Mouse (Mus musculus) urinary bladder, adult 2 months (tissue): Measurements from ENCODE around the gene Tcf7l2. TPM values are rescaled to one million over a fixed set of nuclear protein-coding genes. Genes with fewer than 3 reads are reported as not detected.
A peak's percentile ranks its signal among the peaks of the same experiment; 100 is the strongest.

ENCODE experiments used
- DNase-seq: peaks from one replicate; pipeline ENCODE4 v3.0.0; 2022; ENCODE audit warnings: low spot score
- polyA plus RNA-seq: library from polyadenylated mRNA; depleted of rRNA; stranded (reverse); fragments of >200 nt; gene quantifications from 2 replicates; pipeline ENCODE4 v1.2.3, GENCODE M21; 2012

Gene Tcf7l2
- polyA plus RNA-seq, 1 experiment: 15.7 TPM

DNA sequence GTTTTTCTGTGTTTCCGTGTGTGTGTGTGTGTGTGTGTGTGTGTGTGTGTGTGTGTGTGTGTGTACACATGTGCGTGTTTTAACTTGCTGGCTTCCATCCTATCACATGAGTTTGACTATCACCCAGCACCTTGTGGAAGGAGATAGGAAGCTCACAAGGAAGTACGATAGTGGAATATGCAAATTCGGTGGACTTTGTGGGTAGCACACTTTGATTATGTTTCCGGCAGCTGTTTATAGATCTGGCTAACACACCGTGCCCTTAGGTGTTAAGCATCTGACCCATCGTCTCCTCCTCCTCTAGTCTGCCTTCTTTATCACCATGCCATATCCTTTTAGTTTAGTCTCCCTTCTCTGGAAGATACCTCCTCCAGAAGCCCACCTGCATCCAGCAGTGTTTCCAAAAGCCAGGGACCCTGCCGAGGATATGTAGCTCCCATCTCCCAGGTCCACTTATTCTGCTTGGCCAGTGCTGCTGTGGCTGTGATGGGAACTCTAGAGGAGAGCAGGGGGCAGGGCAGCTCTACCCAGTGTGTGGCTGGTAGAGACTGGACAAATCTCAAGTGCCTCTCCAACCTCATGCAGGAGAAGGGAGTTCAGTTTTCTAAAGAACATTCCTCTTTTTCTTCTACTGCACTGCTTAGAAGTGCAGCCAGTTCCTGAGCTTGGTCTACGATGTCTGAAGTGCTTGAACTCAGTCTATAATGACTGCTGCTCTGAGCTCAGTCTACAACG, 118.6 kb downstream of the Tcf7l2 start:
- no peak for DNase-seq

DNA sequence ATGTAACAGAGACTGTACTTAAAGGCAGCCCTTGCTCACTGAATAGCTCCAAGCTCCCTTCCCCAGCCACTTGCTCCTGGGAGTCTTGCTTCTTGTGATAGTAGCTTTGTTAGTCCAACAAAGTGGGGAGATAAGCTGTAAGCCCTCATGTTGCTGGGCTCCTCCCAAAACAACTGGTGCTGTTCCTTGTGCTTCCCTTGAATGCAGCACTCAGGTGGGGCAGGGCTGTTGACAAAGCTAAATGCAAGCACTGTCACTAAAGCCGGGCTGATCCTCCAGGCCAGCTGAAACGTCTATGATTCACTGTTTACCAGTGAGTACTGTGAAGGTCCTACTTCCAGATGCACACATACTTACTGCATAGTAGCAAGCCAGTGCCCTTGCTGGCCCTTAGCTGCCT, 120.1 kb downstream of the Tcf7l2 start:
- DNase-seq: no peak

DNA sequence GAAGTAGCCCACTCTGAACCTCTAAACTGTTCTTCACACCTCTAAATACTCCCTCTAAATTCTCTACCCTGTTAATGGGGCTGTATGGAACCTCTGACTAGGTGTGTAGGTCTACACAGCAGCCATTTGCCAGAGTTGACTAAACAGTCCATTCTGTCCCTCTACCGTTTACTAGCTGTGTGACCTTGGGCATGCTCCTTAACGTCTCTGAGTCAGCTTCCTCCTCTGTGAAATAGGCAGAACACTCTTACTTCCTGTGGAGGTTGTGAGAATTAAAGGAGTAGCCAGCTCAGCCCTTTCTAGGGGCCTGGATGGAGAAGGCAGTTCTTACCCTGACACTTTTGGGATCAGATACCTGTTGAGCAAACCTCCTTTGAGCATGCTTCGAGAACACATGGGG, 120.9 kb downstream of the Tcf7l2 start:
- no peak for DNase-seq

DNA sequence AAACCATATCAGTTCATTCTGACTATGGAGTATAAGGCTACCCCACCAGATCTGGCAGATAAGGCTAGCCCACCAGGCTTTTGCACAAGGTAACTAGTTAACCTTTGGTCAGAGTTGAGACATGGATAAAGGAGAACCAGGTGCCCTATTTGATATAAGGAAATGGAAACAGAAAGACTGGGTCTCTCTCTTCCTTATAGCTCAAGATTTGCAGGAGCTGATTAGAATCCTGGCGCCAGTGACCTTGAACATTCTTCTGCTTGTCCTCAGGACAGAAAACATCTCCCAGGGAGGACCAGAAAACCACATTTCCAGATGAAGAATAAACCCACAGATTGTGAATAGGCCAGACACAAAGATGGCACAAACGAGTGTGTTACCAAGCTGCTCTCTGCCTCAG, 123.4 kb downstream of the Tcf7l2 start:
- no peak for DNase-seq

DNA sequence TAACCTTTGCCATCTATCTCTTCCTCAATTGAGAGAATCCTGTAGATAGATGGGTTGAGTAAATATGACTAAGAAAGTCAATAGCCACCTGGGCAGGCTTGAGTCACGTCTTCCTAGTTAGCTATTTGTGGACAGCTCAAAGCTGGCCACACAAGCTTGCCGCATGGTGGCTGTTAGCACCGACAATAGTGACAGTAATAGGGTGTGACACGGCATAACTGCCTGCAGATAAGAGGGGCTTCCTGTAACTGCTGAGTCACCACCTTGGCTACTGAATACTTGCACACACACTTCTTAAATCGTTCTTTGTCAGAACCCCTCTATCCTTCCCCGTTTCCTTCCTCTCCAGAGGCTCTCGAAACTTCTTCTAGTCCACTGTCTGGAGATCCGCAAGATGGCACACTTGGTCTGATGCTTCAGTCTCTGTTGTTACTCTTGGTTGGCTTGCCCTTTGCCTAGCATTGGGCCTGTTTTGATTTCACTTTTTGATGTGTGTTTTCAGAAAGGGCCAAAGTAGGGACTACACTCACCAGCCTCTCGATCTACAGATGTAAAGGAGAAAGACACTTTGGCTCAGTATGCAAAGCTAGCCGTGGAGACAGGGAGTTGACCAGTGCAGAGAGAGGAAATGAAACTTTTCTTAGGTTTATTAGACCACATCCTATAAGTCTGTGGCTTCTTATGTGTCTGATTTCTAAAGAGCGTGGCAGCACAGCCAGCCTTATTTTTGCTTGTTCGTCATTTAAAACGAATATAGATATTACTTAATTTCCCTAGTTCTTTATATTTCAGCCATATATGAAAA, 124.4 kb downstream of the Tcf7l2 start:
- DNase-seq: no peak

DNA sequence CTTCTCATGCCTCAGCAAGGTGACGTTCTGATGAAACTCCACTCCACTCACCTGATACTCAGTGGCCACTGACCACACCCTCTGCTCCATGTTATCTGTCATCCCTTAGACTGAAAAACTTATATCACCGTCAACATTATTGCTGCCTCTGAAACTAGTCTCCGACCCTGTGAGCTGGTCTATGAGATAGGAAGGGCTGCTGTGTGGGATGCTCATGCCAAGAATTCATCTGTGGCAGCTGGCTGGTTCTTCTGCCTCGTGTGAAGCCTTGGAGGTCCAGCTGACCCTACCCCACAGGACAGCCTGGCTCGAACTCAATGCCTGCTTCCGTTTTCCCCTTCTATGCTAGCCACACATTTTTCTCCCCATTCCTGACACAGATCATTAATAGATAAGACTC, 125.6 kb downstream of the Tcf7l2 start:
- no peak for DNase-seq

DNA sequence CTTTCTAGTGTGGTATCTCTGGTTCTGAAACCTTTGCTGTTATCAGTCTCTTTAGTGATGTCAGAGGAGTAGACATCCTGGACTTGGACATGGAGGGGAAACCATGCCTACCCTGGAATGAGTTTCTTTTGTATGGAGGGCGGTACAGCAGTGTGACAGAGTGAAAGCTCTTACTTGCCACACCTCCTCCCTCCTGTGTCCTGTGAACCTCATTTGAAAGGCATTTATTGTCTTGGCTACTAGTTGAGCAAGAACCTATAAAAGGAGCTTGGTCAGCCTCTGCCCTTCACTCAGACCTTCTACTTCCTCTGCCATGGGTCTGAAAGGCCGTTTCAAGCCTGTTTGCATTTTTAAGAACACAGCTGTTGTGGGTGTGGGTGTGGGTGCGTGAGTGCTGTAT, 126.3 kb downstream of the Tcf7l2 start:
- DNase-seq: no peak

DNA sequence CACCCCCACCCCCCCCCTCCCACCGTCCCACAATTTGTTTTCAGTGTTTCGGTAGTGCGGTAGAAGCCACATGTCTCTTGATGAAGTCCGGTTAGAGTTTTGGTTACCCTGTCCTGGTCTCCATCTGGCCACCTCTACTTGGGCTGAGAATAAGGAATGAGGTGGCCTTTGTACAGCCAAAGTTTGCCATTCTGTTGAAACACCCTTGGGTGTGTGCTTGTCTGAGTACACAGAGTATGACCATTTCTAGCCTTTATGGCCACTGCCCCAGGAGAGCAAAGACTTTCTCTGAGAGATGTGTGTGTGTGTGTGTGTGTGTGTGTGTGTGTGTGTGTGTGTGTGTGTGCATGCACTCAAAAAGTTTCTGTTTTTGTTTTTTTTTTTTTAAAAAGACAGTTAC, 127.0 kb downstream of the Tcf7l2 start:
- DNase-seq: no peak

DNA sequence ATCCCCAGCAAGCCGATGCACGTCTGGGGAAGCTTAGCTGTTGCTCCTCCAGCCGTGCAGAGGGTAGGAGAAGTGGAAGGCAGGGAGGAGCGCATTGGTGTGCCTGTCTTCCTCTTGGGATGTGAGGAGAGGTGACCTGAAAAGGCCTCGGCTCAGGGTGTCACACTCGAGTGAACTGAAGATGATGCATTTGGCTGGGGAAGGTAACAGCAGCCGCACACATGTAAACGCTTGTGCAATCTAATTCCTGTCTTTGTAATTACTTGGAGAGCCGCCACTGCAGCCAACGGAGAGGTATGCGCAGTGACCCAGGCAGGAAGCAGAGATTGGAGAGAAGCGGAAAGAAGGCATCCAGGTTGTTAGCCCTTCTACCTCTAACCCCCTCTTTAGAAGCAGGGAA, 129.2 kb downstream of the Tcf7l2 start:
- DNase-seq: no peak

DNA sequence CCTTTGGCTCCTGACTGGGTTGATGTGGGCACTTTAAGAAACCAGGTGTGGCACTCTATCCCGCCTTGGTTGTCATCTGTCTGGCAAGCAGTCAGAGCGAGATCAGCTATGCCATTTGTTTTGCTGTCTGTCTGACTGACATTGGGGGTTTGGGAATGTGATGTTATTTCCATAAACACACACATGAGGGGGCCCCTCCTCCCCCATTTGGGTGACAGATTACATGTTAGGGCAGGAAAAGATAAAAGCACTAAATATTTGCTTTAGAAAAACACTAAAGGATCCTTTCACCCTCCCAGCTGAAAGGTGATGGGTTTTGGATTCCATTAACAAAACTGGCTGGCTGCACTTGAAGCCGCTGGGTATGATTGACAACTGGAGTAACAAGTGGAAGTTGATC, 129.9 kb downstream of the Tcf7l2 start:
- no peak for DNase-seq

DNA sequence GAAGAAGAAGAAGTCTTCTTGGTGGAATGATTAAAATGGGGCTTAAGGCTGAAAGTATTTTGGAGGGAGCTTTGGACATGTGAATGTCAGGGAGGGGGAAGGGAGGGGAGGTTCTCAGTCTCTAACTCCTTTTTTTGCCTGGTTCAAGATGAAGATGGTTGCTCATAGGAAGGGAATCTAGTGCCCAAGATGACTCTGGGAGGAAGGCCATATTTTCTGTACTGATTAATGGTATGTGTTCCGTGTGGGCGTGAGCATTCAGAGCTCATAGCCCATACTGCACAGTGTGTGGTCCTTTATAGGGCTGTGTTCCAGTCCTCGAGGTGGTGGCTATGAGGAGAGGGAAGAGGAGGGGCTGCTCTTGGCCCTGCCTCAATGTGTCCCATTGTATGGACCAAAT, 131.6 kb downstream of the Tcf7l2 start:
- DNase-seq: no peak

DNA sequence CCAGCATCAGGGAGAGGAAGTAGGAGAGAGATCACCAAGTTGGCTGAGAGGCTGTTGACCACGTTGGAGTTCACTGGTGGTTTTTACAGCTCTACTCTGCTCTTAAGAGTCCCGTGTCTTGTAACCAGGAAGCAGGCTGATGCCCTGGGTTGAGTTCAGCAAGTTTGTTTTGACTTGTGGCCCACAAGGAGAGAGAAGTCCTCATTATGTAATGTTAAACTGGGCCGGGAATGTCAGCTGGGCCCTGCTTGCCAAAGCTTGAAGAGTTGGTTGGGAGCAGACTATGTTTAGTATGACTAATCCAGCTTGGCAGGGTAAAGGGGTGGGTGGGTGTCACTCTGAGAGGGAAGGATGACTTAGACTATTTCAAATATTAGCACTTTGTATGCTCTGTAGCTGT, 134.9 kb downstream of the Tcf7l2 start:
- no peak for DNase-seq

DNA sequence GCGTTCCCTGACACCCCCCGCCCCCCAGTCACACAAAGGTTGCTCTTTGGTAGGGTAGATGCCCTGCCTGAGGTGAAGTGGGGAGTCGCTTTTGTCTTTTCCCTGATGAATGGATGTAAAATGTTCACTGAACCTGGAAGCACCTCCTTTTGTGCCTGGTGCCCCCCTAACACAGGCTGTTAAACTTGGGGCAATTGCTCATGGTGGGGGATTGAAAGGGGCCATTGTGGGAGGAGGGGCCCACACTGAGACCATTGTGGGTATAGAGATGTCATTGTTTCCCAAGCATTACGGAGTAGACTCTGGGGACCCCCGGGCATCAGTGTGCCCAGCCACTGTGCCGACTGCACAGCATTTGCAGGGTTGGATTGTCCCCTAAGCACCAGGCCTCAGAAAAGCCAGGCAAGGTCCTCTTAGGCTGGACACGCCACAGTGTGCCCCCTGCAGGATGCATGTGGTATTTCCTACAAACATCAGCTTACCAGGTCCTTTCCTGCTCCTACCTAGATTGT, 135.8 kb downstream of the Tcf7l2 start:
- DNase-seq: peak; percentile 40

DNA sequence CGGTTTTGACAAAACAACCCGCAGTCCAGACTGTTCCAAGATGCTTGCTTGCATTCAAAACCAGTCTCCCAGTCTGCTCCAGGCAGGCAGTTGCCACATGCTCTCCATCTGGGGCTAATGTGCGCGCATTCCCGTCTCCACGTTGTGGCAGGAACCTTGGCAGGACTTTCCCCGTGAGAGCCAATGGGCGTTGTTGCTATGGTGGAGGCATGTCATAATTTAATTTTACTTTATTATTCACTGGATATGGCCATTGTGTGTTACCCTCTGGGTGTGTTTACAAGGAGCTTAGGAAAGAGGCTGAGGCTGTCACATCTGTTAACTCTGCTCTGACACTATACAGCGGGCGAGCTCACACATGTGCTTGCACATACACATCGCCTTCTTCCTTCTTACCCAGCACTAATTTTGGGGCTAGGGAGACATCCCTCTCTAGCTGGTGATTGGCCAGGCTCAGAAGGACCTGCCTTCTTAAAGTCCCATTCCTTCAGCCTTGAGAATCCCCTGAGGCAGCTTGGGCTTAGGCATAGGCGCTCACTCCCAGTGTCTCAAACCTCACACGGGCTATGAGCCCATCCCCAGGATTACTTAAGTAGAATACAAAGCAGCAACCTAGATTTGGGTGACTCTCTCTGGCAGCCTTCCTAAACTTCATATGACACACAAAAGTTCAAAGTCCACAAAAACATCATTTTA, 139.2 kb downstream of the Tcf7l2 start:
- DNase-seq: no peak

DNA sequence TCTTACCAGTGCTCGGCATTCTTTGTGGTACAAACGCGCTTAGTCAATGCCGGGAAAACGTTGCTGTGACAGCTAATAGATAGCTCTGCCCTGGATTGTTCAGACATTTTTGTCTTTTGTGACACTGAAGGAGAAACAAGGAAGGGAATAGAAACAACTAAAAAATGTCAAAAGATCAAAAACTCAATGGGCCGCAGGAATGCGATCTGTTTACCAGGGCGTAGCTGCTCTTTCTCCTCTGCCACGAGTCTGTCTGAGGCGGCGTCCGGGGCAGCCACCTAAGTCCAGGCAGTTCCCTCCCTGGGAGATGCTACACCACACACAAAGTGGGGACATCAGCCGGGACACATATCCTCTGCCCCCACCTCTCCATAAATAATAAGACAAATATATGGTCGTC, 144.9 kb downstream of the Tcf7l2 start:
- no peak for DNase-seq

DNA sequence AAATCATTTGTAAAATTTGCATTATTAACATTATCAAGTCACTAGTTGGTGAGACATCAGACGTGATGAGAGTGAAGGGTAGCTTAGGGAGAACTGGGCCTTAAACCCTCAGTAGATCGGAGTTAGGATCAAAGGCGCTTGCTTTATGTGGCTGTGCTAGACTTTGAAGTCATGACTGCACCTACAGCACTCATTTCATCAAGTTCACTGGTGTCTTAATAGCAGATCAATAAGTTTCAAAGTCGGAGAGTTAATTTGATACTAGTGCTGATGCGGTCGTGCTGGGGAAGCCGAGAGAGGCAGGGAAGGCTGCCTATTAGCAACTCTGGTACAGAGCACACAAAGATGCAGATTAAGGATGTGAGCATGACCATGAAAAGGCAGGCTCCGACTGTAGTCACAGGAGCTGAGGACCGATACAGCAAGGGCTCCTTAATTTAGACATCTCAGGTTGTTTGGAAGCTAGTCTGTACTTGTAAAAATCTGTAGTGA, 150.1 kb downstream of the Tcf7l2 start:
- no peak for DNase-seq

DNA sequence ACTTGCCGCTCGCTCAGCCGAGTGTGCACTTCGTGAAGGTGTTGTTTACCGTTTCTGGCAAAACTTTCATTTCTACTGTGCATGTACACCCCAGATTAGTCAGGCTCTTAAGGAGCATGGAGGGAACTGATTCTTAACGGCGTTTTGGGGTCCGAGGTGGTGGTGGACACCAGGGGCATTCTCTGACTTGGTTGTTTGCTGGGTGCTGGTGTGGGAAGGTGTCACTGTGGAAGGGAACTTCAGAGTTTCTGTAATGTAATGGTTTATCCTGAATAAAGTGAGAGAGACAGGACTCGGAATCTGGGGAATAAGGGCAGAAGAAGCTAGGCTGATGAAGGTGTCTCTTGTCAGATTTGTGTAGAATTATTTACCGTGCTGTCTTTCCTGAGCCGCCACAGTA, 151.9 kb downstream of the Tcf7l2 start:
- no peak for DNase-seq

DNA sequence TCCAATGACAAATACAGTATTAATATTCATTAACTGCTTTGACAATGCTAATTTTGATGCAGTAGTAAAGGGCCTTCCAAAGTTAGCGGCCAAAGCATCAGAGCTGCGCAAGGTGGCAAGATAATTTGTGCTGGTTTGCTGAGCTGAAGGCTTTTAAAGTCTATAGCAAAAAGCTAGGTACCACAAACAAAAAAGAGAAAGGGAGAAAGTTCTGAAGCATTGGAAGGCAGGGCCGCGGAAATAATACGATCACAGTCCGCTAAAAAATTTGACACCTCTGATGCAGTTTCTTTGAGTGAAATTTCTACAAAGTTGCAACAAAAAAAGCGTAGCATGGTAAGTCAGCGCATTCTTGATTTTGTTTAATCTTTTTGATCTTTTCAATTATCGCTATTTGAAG, 152.8 kb downstream of the Tcf7l2 start:
- DNase-seq: no peak

DNA sequence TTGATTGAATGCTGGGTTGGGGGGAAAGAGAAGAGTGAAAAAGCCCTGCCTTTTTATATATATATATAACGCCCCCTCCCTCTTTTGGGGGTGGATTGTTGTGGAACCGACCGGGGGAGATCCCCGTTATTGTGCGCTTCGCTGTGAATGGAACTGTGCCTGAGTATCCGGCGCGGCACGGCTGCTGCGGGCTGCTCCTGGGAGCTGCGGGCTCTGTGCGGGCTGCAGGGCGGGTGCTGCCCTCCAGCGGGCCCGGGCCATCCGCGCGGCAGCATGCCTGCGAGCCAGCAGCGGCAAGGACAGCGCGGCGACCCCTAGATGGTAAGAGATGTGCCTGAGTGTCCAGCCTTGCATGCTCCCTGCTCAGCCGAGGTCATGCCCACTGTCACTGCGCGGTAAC, 153.7 kb downstream of the Tcf7l2 start:
- DNase-seq: peak; percentile 44

DNA sequence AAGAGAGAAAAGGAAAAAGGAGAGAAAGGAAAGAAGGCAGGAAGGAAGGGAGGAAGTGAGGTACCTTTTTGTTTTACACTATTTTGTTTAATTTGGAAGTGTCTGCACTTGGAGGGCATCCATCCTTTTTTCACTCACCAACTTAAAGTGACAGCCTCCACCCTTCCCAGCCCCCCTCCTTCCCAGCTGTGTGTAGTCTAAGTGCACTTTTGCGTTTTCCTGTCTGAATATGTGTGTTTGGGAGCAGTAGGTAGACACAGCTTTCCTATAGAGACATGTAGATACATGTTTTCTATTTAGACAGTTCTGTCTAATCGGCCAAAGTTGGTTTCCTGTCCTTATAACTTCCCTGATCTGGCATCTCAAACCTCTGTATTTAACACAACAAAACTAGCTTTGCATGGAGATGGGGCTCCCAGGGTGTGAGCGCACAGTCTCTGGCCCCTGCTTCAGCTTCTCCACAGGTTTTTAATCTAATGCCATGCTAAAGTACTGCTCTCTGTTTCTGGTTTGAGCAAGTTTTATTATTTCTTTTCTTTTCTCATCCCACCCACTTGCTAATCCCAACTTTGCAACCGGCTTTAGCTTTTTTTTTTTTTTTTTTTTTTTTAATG, 154.3 kb downstream of the Tcf7l2 start:
- no peak for DNase-seq

DNA sequence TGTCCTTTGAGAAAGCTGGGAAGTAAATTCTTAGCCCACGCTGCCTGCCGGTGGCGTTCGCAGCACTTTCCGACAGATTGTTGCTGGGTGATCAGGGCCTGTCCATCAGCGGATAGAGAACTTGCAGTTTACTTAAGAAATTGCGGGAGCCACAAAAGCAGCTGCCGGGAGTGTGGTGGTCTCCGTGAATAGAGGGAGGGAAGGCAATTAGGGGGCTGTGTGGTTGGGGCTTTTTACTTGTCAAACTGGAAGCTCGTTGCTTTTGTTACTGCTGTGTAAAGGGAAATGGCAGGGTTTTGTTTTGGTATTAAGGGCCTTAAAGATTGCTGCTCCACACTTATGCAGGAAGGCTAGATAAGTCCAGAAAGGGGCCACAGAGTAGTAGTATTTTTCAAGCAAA, 155.0 kb downstream of the Tcf7l2 start:
- DNase-seq: no peak
